Mouse (Mus musculus) heart, adult 2 months (tissue): ENCODE data around the gene Agpat1.

Experiments
- CTCF ChIP-seq: fragments of 200-600 bp; IDR thresholded peaks from 2 replicates; pipeline ENCODE4 v1.8.1; 2022; ENCODE audit warnings: antibody characterized with exemption, mild to moderate bottlenecking, moderate library complexity
- EP300 ChIP-seq: fragments of 200-500 bp; IDR thresholded peaks from 2 replicates; pipeline ENCODE4 v1.6.1; 2011; ENCODE audit warnings: low read depth, low read length, control low read depth; ENCODE audit not compliant: insufficient read depth
- POLR2A ChIP-seq: fragments of 200-500 bp; IDR thresholded peaks from 2 replicates; pipeline ENCODE4 v1.6.1; 2011; ENCODE audit warnings: mild to moderate bottlenecking, low read depth, low read length, control low read depth; ENCODE audit not compliant: insufficient read depth

DNA sequence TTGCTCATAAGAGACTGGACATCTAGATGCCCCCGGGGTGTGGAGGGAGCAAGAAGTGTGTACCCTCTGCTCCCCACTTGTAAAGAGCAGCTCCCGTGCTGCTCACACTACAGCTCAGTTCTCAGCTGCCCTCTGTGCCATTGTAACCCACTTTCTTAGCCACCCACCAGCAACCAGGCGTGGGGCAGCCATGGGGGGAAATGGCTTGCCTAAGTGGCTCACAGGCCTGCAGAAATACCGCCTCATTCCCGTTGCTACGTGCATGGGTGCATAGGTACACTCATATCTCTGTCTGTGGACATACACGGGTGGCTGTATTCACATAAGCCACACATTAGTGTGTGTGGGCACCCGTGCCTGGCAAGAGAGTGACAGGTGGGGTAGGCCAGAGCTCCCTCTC, 58.9 kb downstream of the Agpat1 start:
- TF ChIP-seq CTCF (no peak), POLR2A (no peak), EP300 (no peak)
